Mouse (Mus musculus) natural killer cell, adult 2 months (primary cell): ENCODE results near the gene Rab8b.

Experiments used
- DNase-seq, 2 experiments: peaks; one replicate each; pipeline ENCODE4 v3.0.0; 2022; ENCODE audit warnings: low spot score in 2 of 2

Gene Rab8b

DNA sequence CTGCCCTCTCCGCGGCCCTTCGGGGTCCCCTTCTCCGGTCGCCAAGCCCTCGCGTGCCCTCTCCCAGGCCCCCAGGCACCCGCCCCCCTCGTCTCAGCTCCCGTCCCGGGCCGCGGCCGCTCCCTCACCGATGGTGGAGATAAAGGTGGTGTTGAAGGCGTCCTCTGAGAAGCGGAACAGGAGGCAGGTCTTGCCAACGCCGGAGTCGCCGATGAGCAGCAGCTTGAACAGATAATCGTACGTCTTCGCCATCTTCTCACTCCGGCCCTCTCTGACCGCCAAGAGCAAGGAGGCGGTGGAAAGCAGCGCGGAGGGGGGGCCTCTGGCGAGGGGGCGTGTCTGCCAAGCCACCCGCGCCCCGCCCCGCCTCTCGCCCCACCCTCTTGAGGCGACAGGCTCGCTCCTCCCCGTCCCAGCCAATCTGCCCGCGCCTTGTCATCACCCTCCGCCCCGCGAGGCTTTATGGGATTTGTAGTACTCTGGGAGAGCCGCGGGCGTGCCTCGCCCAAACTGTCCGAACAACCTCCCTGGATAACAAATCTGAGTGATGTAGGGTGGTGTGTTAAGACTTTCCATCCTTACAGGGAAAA is at the start of gene Rab8b:
Gene Rab8b (minus strand): TSS at position 306 of the 590 bp plus-strand sequence.
- DNase-seq: peak; percentile 94 to 96

DNA sequence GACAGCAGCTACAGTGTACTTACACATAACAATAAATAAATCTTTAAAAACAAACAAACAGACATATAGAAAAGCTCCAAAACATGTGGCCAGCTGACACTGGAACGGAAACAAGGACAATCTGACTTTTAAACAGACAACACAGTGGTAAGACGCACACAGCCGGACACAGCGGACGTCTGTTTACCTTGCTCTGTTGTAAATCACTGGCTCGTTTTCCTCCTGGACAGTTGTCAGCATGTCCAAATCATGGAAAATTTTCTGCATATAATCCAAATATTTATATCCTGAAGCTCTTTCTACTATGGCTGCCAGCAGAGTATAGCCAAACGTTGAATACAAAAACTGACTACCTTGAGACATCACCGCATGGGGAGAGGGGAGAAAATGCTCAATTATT is 48.0 kb upstream of the Rab8b start:
- DNase-seq: no peak

DNA sequence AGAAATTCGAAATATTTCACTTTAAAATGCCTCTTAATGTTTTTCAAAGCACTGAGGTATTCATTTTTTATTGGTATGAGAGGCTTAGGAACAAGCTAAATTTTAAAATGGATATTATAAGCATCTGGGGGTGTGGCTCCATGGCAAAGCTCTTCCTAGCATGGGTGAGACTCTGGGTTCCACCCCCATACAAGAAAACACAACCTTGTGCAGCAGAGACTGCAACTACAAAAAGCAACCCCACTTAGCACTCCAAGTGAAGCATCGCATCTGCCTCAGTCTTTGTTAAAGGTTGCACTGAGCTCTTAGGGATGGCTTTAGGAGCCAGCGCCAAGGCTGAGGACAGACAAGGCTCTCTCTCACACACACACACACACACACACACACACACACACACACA is 42.0 kb upstream of the Rab8b start:
- DNase-seq: no peak

DNA sequence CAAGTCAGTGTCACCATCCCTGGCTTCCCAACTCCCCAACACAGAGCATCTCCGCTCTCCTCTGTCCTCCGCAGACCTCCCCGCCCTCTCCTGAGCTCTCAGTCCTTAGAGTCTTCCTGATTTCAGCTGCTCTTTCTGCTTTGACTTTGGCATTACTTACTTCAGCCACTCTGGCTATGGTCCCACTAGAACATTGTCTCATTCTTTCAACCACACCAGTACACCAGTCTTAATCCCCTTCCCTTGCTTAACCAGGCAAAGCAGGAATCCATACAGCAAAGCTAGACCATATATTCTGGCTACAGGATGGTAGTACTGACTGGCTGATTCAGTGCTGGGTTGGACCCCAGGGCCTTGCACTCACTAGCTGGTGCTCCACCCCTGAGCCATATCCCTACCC is 38.0 kb upstream of the Rab8b start:
- DNase-seq: no peak

DNA sequence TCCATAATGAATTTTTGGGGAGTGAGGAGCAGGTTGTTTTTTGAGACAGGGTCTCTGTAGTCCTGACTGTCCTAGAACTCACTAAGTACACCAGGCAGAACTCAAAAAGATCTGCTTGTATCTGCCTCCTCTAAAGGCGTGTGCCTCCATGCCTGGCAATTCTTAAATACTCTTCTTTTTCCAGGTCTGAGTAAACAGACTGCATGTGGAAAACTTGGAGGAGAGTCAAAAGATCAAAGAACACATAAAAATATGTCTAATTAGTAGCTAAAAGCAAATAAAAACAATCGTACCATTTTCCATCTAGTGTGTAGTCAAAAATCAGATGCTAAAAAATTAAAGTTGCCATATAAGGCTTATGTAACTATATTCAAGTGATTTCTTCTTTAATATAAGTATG is 33.4 kb upstream of the Rab8b start:
- no peak for DNase-seq

DNA sequence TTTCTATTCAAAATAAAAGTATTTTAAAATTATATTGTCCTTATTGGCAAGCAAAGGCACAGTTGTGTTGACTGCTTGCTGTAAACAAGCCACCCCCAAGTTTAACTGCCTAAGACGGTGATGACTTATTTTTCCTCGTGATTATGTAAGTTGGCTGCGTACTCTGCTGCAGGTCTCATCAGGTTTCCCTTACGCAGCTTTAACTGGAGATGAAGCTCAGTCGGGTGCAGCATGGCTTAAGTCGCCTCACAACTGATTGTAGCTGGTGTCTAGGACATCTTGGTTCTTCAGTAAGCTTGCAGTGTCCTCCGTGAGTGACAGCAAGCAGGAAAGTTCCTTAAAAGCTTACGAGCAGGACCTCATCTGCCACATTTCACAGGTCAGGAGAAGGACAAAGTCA is 32.8 kb upstream of the Rab8b start:
- no peak for DNase-seq

DNA sequence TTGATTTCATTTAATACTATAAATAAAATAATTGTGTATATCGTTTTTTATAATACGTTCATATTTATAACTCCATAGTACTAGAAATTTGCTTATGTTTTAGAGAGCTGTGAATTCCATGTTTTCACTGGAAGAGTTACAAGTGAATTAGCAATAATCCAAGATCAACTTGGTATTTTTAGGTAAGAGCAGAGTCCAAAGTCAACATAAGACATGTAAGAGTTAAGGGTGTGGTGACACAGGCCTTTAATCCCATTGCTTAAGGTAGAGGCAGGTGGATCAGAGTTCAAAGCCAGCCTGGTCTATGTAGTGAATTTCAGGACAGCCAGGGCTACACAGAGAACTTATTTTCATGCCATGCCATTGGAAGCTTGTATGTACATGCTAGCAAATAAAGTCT is 29.0 kb upstream of the Rab8b start:
- DNase-seq: no peak

DNA sequence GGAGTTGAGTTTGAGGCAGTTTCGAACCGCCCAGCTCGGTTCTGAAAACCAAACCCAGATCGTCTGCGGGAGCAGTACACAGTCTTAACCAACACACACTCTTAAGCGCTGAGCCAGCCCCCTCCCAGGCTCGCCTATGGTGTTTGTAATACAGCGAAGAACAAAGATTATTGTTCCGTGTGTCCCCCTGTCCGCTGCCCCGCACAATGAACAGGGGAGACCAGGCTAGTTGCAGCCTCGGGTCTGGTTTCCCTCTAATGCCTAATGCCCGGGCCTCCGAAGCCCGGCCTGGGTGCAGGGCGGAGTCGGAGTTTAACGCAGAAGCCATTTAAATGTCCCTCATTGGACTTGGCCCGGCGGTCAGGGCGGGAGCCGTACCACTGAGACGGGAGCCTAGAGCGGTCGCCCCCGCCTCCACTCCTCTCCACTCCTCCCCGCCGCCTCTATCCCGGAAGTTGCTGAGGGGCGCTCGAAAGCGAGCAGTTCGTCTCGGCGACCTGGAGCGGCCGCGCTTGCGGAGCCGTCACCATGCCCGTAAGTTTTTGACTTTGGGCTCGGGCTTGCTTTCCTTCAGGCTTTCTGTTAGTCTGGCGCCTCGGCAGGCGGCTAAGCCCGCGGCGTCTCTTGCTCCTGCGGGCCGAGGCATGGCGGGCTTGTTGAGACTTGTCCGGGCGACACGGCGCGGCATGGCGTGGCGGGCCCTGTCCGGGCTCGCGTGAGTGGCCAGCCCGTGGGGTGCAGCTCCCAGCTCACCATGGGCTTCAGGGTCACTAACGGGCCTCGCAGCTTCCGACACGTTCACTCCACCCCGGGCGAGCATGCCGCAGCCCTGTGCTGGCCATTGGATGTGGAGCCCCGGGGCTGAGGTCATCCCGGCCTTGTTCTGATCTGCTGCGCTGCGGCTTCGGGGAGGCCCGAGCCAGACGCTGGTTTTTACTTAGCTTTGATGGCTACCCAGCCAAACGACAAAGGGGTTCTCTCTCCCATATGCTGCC is 26.5 kb upstream of the Rab8b start, which contains the start of gene Rps27l:
Gene Rps27l (plus strand): TSS at position 440 of the 995 bp plus-strand sequence.
- peak; percentile 93 to 94 for DNase-seq

DNA sequence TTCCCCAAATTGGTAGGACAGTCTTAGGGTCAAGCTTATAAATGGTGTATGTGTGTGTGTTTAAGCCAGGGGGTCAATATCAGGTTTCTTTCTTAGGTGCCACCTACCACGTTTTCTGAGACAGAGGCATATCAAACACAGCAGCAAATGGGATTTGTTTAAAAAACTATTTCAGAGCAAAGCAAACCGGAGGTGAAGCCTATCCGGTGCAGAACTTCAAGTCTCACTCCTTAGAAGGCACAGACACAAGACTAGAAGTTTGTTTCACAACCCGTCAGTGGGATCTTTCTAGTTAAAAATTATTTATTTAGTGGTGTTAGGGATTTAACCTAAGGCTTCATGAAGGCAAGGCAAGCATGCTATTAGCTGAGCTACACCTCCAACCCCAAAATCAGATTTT is 25.7 kb upstream of the Rab8b start:
- DNase-seq: no peak

DNA sequence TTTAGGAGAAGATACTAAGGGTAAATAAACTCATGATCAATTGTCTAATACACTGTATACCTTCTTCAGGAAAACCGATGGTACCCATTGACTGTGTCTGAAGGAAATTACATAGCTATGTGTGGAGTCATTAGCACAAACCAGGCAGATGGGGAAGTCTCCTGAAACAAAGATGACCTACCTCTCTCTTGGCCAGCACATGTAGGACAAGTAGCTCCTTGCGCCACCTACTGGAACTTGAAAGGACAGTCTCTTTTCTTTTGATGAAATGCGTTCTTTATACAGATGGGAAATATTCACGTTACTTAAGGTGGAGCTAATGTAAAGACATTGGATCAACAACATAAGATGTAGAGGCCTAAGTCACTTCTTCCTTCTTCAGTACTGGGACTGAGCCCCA is 19.3 kb upstream of the Rab8b start:
- peak; percentile 47 to 54 for DNase-seq

DNA sequence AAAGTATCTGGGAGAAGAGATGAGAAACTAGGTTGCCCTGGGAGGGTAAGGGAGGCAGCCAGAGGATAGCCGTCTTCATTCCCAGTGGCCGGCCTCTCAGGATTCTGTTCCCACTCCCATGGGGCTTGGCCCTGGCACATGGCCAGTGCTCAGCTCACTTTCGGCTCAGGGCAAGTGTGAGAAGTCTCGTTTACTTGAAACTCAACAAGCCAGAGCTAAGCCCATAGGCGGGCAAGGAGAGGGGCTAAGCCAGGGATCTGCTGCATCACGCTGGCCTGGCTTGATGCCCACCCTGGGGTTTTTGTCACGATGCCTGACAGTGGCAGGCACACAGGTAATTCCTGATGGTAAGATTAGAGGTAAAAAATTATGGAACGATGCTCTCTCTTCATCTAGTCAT is 18.0 kb upstream of the Rab8b start:
- DNase-seq: no peak

DNA sequence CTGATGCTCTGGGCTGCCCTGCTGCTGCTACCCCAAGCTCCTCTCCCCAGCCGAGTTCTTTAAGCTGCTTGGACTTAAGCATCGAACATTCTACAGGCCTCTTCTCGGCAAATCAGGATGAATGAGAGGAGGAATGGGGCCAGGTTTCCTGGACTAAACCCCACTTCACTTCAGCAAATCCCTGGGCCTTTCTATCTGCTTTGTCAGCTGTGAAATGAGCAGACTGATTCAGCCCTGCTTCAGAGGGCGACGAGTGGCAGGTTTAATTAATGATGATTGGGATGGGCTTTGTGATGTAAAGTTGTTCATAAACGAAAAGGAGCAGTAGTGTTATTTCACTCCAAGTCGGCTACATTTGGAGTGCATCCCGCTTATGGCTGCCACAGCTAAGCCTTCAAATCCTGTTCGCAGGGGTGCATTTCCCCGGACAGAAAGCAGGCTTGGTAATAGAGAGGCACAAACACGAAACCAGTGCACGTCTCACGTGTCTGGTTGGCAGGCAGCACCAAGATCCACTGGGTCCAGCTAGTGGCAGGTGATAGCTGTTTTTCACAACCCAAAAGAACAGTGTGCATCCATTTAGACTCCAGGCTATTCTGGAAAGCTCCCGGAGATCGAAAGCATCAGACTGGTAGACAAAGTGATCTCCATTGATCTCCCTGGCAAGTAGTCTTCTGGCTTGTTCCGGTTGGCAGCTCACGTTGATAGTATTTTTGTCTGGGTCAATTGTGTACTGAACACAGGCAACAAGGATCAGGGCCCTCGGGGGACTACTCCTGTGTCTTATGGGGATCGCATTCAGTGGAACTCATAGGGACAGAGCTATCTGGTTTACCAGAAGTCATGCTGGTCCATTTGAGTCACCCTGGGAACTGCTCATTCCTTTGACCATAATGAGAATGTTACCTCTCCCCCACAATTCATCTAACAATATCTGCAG is 14.7 kb upstream of the Rab8b start:
- DNase-seq: no peak

DNA sequence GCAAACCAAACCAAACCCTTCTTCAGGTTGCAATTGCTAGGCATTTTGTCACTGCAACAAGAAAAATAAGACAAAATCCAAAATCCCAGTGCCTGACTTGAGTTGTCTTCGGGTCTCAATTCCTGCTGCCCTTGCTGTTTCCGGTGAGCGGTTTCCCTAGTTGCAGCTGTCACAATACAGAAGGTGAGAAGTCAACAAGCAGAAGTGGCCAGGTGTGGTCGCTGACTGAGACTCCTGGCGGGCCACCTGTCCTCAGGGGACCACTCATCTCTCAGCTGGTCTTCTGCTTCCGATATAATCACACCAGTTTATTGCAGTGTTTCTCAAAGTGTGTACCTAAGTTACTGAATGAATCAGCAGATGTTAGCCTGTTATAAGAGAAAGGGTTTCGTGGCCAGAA is 10.9 kb upstream of the Rab8b start:
- DNase-seq: no peak

DNA sequence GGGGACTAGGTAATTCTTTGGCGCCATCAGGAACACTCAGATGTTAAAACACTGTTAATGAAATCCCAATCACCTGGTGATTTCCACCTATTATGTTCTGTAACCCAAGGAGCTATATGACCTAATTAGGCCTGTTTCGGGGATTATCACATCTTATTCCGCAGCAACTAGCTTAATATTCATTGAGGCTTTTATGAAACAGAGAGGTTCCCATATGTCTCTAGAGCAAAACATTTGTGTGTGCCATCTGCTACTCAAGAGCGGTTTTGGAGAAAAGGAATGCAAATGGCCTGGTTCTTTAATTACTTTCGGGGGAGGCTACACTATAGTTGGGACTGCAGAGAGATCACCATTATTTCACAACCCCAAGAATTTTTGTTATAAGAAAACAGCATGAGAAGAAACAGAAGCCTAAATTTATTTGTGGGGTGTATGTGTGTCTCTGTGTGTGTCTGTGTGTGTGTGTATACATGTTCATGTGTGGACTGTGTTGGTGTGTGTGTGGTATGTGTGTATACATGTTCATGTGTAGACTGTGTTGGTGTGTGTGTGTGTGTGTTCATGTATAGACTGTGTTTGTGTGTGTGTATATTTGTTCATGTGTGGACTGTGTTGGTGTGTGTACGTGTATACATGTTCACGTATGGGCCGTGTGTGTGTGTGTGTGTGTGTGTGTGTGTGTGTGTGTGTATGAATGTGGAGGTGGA is 8.4 kb upstream of the Rab8b start:
- no peak for DNase-seq

DNA sequence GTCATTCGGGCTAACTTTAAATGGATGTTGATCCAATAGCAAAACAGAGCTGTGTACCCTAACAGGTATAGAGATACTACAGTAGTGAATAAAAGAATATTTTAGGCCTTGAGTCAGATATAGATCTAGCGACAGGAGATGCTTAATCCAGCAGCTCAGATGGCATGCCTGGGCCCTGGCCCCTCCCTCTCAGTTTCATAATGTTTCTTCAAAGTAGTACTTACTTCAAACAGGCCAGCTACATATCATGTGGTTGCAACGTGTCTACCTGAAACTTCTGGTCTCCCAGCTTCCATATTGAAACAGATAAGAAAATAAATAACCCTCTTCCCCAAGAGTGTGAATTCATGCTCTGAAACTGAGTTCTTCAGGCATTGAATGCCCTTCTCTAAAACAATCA is 6.4 kb upstream of the Rab8b start:
- no peak for DNase-seq

DNA sequence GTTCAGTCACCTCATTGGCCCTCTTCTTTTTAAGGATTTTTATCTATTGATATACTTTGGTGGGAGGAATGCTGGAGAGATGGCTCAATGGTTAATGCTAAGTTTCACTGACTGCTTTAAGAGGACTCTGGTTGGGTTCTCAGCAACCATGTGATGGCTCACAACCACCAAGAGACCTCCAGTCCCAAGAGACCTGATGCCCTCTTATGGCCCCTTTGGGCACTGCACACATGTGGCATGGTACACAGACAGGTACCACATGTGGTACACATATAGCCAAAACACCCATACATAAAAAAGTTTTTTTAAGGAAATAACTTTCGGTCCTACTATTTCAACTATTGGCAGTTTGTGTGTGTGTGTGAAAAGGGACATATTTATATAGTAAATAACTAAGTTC is 2.6 kb upstream of the Rab8b start:
- peak in 1 of 2 experiments; percentile 58 for DNase-seq

DNA sequence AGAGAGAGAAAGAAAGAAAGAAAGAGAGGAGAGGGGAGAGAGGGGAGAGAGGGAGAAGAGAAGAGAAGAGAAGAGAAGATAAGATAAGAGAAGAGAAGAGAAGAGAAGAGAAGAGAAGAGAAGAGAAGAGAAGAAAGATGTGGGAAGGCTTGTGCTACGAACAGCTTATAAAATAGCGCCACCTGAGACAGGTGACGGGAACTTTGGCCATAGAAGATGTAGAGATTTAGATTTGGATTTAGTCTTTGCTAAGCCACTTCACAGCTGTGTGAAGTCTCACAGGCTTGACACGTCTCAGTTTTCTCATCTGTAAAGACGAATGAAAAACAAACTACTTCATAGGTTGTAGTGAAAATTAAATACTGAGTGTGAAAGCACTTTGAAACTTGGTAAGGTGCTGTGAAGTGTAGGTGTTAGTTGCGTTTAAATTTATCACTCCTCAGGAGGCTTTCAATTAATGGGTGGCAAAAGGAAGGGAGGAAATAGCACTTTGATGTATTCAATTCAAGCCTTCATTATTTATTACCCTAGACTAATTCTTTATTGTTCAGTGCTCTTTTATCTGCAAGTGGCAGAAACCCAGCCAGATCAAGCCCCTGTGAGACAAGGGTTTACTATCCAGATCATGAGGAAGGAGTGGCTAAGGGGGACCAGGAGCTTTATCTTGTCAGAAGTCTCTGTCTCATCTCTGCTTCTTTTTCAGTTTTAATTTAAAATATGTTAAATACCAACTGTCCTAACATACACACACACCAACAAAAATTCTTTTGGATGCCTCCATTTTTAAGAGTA is 1.2 kb upstream of the Rab8b start:
- no peak for DNase-seq

DNA sequence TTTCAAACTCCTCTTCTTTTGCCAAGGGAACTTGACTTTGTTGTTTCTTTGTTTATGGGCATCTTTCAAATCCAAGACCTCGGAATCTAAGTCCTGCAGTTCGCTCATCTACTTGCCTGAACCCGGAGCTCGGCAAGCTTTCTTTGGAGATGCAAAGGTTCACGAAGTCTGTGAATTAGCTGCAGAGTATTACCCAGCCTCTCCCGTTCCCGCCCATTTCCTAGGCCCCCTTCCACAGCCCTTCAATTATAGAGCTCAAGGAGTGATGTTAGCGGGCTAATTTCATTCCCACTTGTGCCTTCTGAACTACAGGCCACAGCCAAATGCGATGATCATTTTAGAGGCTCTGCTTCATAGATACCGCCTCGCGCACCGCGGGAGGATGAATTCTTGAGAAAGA is 494 bp upstream of the Rab8b start:
- DNase-seq: no peak

DNA sequence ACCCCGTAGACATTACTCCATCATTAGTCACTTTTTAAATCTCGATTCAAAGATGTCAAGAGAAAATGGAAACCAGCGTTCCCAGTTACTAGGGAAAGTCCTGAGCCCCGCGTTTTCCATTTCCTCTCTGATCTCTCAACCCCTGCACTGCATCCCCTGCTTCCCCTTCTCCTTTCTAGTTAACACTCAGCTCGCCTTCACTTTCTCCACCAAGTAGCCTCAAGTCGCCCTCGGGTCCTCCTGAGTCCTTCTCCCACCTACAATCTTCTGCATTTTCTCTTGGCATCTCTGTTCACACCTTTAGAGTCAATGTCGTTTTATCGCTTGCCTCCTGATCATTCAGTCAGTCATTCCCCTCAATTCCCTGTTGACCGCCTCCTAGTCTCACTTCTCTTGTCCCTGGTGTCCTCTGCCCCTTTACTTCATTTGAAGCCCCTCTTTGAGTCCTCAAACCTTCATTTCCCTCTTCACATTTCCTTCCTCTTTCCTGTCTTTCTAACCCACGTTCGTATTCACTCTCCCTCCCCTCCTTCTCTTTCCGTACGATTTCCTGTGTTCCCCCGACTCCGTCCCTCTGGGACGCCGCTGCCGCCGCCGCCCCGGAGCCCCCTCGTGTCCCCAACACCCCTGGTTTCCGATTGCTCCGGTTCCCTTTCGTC is 686 bp downstream of the Rab8b start:
- DNase-seq: no peak

DNA sequence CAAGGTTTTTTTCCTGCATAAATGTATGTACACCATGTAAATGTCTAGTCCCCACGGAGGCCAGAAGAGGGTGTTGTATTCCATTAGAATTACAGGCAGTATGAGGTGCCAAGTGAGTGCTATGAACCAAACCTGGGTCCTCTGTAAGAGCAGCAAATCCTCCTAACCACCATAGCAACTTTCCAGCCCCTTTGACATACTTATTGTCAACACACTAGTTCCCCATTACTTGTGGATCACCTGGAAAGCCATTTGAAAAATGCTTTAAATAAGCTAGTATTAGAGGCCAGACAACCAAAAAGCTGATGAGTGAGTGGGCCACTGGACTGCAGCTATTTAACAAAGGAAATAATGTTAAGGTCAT is 1.6 kb downstream of the Rab8b start:
- no peak for DNase-seq
